Mouse (Mus musculus) intestine, embryonic 14.5 days (tissue): Measurements from ENCODE around the gene Serpinb7. TPM values are rescaled to one million over a fixed set of nuclear protein-coding genes. Genes with fewer than 3 reads are reported as not detected.

Experiments used
- ATAC-seq: fragments of 200-750 bp; cut with Nextera tagmentation; replicated peaks from 2 replicates; pipeline ENCODE4 v1.8.0; 2017; ENCODE audit warnings: low read depth, moderate number of reproducible peaks, moderate TSS enrichment, moderate library complexity; ENCODE audit not compliant: low FRiP score, low TSS enrichment
- DNase-seq: peaks from one replicate; pipeline ENCODE4 v3.0.0-alpha.2; 2018; ENCODE audit warnings: low spot score
- H3K27ac ChIP-seq: fragments of 300-500 bp; sonication (generic); 2 replicates; pipeline ENCODE4 v1.5.1; 2014; ENCODE audit warnings: low read depth, mild to moderate bottlenecking, control low read depth
- H3K27me3 ChIP-seq: fragments of 300-500 bp; sonication (generic); replicated peaks from 2 replicates; pipeline ENCODE4 v1.6.1; 2014; ENCODE audit warnings: low read length, control low read depth; ENCODE audit not compliant: control insufficient read depth, insufficient read depth
- H3K36me3 ChIP-seq: fragments of 300-500 bp; sonication (generic); 2 replicates; pipeline ENCODE4 v1.6.1; 2014; ENCODE audit warnings: low read length, control low read depth; ENCODE audit not compliant: control insufficient read depth, insufficient read depth
- H3K4me1 ChIP-seq: fragments of 300-500 bp; sonication (generic); replicated peaks from 2 replicates; pipeline ENCODE4 v1.6.1; 2014; ENCODE audit warnings: low read length, control low read depth, mixed read lengths; ENCODE audit not compliant: control insufficient read depth, insufficient read depth
- H3K4me2 ChIP-seq: fragments of 300-500 bp; sonication (generic); 2 replicates; pipeline ENCODE4 v1.6.1; 2014; ENCODE audit warnings: low read length
- H3K4me3 ChIP-seq: fragments of 300-500 bp; sonication (generic); 2 replicates; pipeline ENCODE4 v1.5.1; 2014; ENCODE audit warnings: low read depth, low read length, control low read depth, mixed read lengths
- H3K9ac ChIP-seq: fragments of 300-500 bp; sonication (generic); 2 replicates; pipeline ENCODE4 v1.6.1; 2014; ENCODE audit warnings: mild to moderate bottlenecking, low read length
- H3K9me3 ChIP-seq: fragments of 300-500 bp; sonication (generic); 2 replicates; pipeline ENCODE4 v1.6.1; 2016; ENCODE audit warnings: low read length, control low read depth; ENCODE audit not compliant: control insufficient read depth
- WGBS: fragments of 180-500 bp; shearing (Covaris S2); extraction: QIAGEN DNeasy Blood & Tissue Kit; methylation state at CpG from one replicate; pipeline ENCODE4 v1.1.7; 2014; 5-methylcytosine and 5-hydroxymethylcytosine counted together
- polyA plus RNA-seq: library from polyadenylated mRNA; unstranded; fragments of >200 nt; fragmentation: Nextera tagmentation; extraction: Ambion mirVana; gene quantifications from 2 replicates; pipeline ENCODE4 v1.2.1, GENCODE M21; 2014

Serpinb7 gene
- polyA plus RNA-seq, 1 experiment from 2014 or later = not detected

GRCm38 (mm10) chr1:107435528-107435927 is 36.1 kb downstream of the Serpinb7 start:
- Histone ChIP-seq H3K4me3 (no peak overlapping the region), H3K27me3 (no peaks in the 10 kb centered on the region), H3K9me3 (no peaks in the 10 kb centered on the region), H3K4me2 (no peak overlapping the region), H3K9ac (no peak overlapping the region), H3K27ac (no peak overlapping the region), H3K36me3 (no peaks in the 10 kb centered on the region), H3K4me1 (no peaks in the 10 kb centered on the region)
- no peak for ATAC-seq
- DNase-seq = no peak
- 81% methylated on average over 2 of the region's 2 CpGs for WGBS

- Histone ChIP-seq H3K36me3 (no peaks in the 10 kb centered on the region), H3K4me2 (no peak overlapping the region), H3K9me3 (no peaks in the 10 kb centered on the region), H3K4me1 (no peaks in the 10 kb centered on the region), H3K9ac (no peak overlapping the region), H3K27ac (no peak overlapping the region), H3K4me3 (no peak overlapping the region), H3K27me3 (no peaks in the 10 kb centered on the region)
- DNase-seq (no peak), ATAC-seq (no peak)
- WGBS = 84% methylated on average over 3 of the region's 3 CpGs
Measured at GRCm38 (mm10) chr1:107439462-107439861, 40.0 kb downstream of the Serpinb7 start.

DNA sequence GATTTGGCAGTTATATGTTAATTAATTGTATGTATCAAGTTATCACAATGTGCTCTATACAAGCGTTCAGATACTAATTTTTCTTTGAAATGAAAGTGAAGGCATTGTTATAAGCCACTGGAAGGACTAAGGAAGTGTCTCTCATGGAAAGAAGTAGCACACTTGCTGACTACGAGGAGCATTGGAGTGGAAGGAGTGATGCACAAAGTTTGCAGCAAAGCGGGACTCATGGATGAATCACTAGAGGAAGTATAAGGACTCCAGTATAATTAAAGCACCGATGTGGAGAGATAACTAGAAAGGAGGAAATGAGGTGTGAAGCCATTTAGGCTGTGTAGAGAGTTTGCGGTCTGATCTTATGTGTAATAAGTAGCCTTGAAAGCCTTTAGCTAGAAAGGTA is 45.9 kb downstream of the Serpinb7 start:
- no peak overlapping the region for H3K4me2 ChIP-seq
- WGBS = 81% methylated on average over 5 of the region's 5 CpGs
- ATAC-seq (no peak), DNase-seq (no peak)
- H3K9ac ChIP-seq = no peak overlapping the region
- H3K27me3 ChIP-seq = no peaks in the 10 kb centered on the region
- H3K4me1 ChIP-seq = no peaks in the 10 kb centered on the region
- H3K27ac ChIP-seq = no peak overlapping the region
- H3K9me3 ChIP-seq = no peaks in the 10 kb centered on the region
- no peak overlapping the region for H3K4me3 ChIP-seq
- no peaks in the 10 kb centered on the region for H3K36me3 ChIP-seq

- Histone ChIP-seq H3K27ac (no peak overlapping the region), H3K4me3 (no peak overlapping the region), H3K9me3 (no peaks in the 10 kb centered on the region), H3K4me2 (no peak overlapping the region), H3K9ac (no peak overlapping the region), H3K4me1 (no peaks in the 10 kb centered on the region), H3K27me3 (no peaks in the 10 kb centered on the region), H3K36me3 (no peaks in the 10 kb centered on the region)
- no peak for DNase-seq
- no peak for ATAC-seq
- WGBS = 78% methylated on average over 3 of the region's 3 CpGs
Measured at GRCm38 (mm10) chr1:107447228-107447931, 47.9 kb downstream of the Serpinb7 start.

GRCm38 (mm10) chr1:107479909-107480308 is 80.5 kb downstream of the Serpinb7 start:
- no peak overlapping the region for H3K4me3 ChIP-seq
- DNase-seq (no peak), ATAC-seq (no peak)
- no peak overlapping the region for H3K4me2 ChIP-seq
- no peaks in the 10 kb centered on the region for H3K36me3 ChIP-seq
- no peaks in the 10 kb centered on the region for H3K27me3 ChIP-seq
- H3K27ac ChIP-seq = no peak overlapping the region
- no peak overlapping the region for H3K9ac ChIP-seq
- H3K4me1 ChIP-seq = no peaks in the 10 kb centered on the region
- no peaks in the 10 kb centered on the region for H3K9me3 ChIP-seq

GRCm38 (mm10) chr1:107481452-107481851 is 82.0 kb downstream of the Serpinb7 start:
- no peaks in the 10 kb centered on the region for H3K27me3 ChIP-seq
- DNase-seq = peak; percentile 92
- no peaks in the 10 kb centered on the region for H3K4me1 ChIP-seq
- peak overlapping the region; percentile 20; the same call in 1 of the 2 replicates for H3K4me2 ChIP-seq
- H3K36me3 ChIP-seq = no peaks in the 10 kb centered on the region
- no peaks in the 10 kb centered on the region for H3K9me3 ChIP-seq
- no peak overlapping the region for H3K4me3 ChIP-seq
- ATAC-seq = peak; percentile 70; the same call in 1 of the 2 replicates
- H3K27ac ChIP-seq = no peak overlapping the region
- H3K9ac ChIP-seq = no peak overlapping the region
- 14% methylated on average over 11 of the region's 11 CpGs for WGBS

DNA sequence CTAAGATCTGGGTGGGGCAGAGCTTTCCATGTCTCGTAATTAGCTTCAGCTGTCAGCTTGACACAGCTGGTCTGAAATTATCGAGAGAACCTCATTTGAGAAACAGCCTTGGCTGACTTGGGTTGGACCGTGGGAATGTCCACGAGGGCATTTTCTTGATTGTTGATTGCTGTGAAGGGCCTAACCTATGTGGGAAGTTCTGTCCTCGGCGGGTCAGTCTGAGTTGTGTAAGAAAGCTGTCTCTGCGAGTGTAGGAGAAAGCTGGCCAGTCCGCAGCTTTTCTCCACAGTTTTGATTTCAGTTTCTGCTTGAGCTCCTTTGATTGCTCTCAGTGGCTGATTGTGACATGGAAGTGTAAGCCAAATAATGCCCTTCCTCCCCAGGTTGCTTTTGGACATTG is 90.1 kb downstream of the Serpinb7 start:
- no peak overlapping the region for H3K4me3 ChIP-seq
- no peak for DNase-seq
- no peak overlapping the region for H3K27ac ChIP-seq
- no peaks in the 10 kb centered on the region for H3K4me1 ChIP-seq
- no peaks in the 10 kb centered on the region for H3K36me3 ChIP-seq
- H3K4me2 ChIP-seq = no peak overlapping the region
- H3K9ac ChIP-seq = no peak overlapping the region
- 81% methylated on average over 8 of the region's 8 CpGs for WGBS
- ATAC-seq = no peak
- H3K27me3 ChIP-seq = no peaks in the 10 kb centered on the region
- H3K9me3 ChIP-seq = no peaks in the 10 kb centered on the region

GRCm38 (mm10) chr1:107496789-107497188 is 97.3 kb downstream of the Serpinb7 start:
- no peaks in the 10 kb centered on the region for H3K36me3 ChIP-seq
- no peak for ATAC-seq
- no peaks in the 10 kb centered on the region for H3K4me1 ChIP-seq
- H3K27me3 ChIP-seq = no peaks in the 10 kb centered on the region
- H3K9ac ChIP-seq = no peak overlapping the region
- no peaks in the 10 kb centered on the region for H3K9me3 ChIP-seq
- WGBS = 75% methylated on average over 2 of the region's 2 CpGs
- H3K27ac ChIP-seq = no peak overlapping the region
- no peak for DNase-seq
- H3K4me3 ChIP-seq = no peak overlapping the region
- no peak overlapping the region for H3K4me2 ChIP-seq

DNA sequence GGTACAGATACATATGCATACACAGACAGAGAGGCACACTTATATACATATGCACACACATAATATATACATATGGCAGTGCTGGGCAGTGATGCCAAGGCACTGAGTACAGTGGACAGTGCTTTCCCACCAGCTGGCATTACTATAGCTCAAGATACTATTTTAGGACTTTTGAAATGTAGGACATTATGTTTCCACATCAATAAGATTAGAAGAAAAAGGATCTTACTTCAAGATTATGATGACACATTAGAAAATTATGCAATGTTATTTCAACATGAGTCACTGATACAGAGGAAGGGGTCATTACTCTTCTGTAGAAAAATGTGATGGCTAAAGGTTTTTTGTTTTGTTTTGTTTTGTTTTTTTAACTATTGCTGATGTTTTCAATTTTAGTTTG is 102.6 kb downstream of the Serpinb7 start:
- H3K9me3 ChIP-seq = no peaks in the 10 kb centered on the region
- DNase-seq = no peak
- no peaks in the 10 kb centered on the region for H3K36me3 ChIP-seq
- no peak for ATAC-seq
- no peak overlapping the region for H3K9ac ChIP-seq
- no peaks in the 10 kb centered on the region for H3K27me3 ChIP-seq
- H3K4me1 ChIP-seq = no peaks in the 10 kb centered on the region
- no peak overlapping the region for H3K27ac ChIP-seq
- H3K4me2 ChIP-seq = no peak overlapping the region
- H3K4me3 ChIP-seq = no peak overlapping the region
